Mouse (Mus musculus) erythroblast, embryonic 14.5 days (primary cell): ENCODE data around the gene Htr2a. TPM values are rescaled to one million over a fixed set of nuclear protein-coding genes. Genes with fewer than 3 reads are reported as not detected.

Experiments used
- H3K27me3 ChIP-seq: 2 replicates; pipeline ENCODE4 v1.6.1; 2012; ENCODE audit warnings: inconsistent platforms; ENCODE audit not compliant: control insufficient read depth
- H3K36me3 ChIP-seq: 2 replicates; pipeline ENCODE4 v1.6.1; 2012; ENCODE audit warnings: mild to moderate bottlenecking, inconsistent platforms; ENCODE audit not compliant: control insufficient read depth
- H3K4me1 ChIP-seq: 2 replicates; pipeline ENCODE4 v1.6.1; 2012; ENCODE audit warnings: inconsistent platforms; ENCODE audit not compliant: control insufficient read depth
- H3K4me3 ChIP-seq: replicated peaks from 2 replicates; pipeline ENCODE3; 2012; ENCODE audit warnings: moderate library complexity, mild to moderate bottlenecking, inconsistent platforms
- H3K9me3 ChIP-seq: 2 replicates; pipeline ENCODE4 v1.6.1; 2012; ENCODE audit warnings: low read length, inconsistent platforms, mixed read lengths; ENCODE audit not compliant: control insufficient read depth
- GATA1 ChIP-seq: IDR thresholded peaks from 2 replicates; pipeline ENCODE4 v1.6.1; 2012; ENCODE audit warnings: low read length, inconsistent platforms, mixed read lengths
- TAL1 ChIP-seq: IDR thresholded peaks from 3 replicates; pipeline ENCODE4 v1.6.1; 2012; ENCODE audit warnings: low read length, inconsistent platforms, mixed read lengths
- polyA plus RNA-seq: library from polyadenylated mRNA; stranded (reverse); fragments of >175 nt; gene quantifications from 2 replicates; pipeline ENCODE4 v1.2.3, GENCODE M21; 2012

Gene Htr2a
- polyA plus RNA-seq, 1 experiment = not detected

DNA sequence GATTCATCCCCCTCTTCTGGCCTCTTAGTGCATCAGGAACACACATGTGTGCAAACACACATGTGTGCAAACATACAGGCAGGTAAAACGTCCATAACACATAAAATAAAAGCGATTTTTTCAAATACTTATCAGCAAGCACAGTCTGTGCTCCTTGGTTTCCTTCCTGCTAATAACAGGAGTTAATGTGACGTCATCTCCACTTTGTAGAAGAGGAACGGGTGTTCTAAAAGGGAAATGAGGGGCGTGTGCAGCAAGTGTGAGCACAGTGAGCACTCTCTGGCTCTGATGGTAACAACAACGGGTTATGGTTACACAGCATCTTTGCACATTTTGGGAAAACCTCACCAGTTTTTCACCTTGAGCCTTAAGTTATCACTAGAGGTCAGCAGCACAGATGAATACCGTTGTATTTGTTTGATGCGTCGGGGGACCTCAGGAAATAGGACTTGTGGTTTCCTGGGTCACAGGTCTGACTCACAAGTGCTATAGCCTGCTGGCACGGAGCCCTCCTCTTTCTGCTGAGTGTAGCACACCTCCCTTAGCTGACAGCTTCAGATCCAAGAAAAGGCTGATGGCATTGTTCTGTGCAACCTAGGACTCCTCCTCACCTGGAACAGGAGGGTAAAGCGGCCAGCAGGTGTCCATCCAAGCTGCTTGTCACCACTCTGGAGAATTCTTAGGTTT, 5.6 kb downstream of the Htr2a start:
- no peaks in the 10 kb centered on the region for H3K9me3 ChIP-seq
- H3K4me3 ChIP-seq = no peak overlapping the region
- peaks cover 16% of the 10 kb centered on the region for H3K27me3 ChIP-seq
- no peak for TF ChIP-seq GATA1
- no peak for TF ChIP-seq TAL1
- peaks cover 19% of the 10 kb centered on the region for H3K4me1 ChIP-seq
- H3K36me3 ChIP-seq = no peaks in the 10 kb centered on the region

DNA sequence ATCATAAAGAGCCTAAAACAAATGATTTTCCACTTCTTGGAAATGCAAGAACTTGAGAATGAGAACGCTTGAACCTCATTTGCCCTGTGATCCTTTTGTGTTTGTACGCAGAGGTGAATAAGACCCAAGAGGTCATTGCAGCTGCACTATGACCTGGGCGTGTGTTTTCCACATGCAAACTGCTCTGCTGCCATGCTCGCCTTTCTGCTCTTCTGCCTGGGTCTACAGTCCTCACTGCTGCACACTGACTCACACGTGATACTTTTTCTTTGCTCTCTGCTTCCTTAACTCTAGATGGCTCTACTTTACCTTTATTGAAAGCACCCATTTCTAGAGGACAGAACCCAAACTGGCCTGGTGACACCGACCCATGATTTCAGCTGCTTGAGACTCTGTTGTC, 9.4 kb downstream of the Htr2a start:
- Histone ChIP-seq H3K4me1 (peaks cover 9% of the 10 kb centered on the region), H3K36me3 (no peaks in the 10 kb centered on the region), H3K4me3 (no peak overlapping the region), H3K9me3 (no peaks in the 10 kb centered on the region), H3K27me3 (no peaks in the 10 kb centered on the region)
- TF ChIP-seq TAL1 (no peak), GATA1 (no peak)

DNA sequence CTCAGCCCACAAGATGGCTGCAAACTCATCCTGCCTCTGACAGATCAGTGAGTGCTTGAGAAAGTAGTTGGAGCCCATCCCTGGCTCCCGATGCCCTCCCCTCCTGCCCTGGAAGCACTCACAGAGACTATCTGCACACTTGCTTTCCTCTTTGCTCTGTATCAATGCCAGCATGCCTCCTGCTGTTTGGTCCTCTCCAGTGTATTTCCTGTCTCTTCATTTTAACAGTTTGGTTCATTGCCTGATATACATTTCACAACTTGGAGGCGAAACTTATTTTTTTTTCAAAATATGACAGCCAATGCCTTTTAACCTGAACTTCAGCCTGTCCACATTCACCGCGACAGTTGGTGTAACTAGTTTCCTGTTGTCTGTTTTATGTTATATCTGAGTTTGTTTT, 11.0 kb downstream of the Htr2a start:
- H3K9me3 ChIP-seq = no peaks in the 10 kb centered on the region
- peaks cover under 1% of the 10 kb centered on the region for H3K4me1 ChIP-seq
- H3K4me3 ChIP-seq = no peak overlapping the region
- no peaks in the 10 kb centered on the region for H3K27me3 ChIP-seq
- TF ChIP-seq TAL1 (no peak), GATA1 (no peak)
- no peaks in the 10 kb centered on the region for H3K36me3 ChIP-seq

DNA sequence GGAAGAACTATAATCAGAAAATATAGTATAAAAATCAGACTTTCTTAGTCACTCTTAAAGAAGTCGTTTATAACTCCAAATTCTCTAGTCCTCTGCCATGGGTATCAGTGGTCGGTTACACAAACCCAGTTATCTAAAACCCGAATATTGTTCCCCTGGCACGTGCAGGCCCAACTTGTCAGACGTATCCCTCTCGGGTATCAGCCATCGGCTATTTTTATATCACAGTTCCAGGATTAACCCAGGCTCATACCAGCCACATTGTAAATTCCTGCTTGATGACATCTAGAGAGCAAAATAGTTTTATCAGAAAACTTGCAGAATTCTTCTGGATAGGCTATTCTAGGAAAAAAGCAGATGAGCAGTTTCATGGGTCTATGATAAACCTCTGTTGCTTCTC, 16.6 kb downstream of the Htr2a start:
- TF ChIP-seq GATA1 (no peak), TAL1 (no peak)
- no peaks in the 10 kb centered on the region for H3K9me3 ChIP-seq
- no peaks in the 10 kb centered on the region for H3K36me3 ChIP-seq
- H3K4me3 ChIP-seq = no peak overlapping the region
- peaks cover 31% of the 10 kb centered on the region for H3K4me1 ChIP-seq
- no peaks in the 10 kb centered on the region for H3K27me3 ChIP-seq

DNA sequence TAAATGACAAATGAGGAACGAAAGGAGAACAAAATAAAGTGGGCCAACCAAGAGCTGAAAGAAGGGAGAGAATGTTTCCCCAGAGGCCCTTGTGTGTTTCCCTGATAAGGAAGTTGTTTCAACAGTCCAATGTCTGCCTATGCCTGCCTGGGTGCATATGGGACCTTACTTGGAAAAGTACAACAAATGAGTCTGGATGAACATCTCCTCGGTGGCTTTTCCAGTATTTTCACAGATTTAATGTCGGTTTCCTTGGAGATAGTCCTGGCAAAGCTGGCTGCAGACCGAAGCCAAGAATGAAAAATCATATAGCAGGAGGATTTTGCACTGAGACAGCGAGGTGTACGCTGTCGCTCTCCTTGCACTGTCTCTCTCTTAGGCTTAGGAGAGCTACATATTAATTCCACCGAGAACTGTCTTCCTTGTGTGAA, 18.8 kb downstream of the Htr2a start:
- TF ChIP-seq GATA1 = no peak
- TF ChIP-seq TAL1 = no peak
- H3K4me1 ChIP-seq = peaks cover 31% of the 10 kb centered on the region
- no peak overlapping the region for H3K4me3 ChIP-seq
- no peaks in the 10 kb centered on the region for H3K27me3 ChIP-seq
- H3K36me3 ChIP-seq = no peaks in the 10 kb centered on the region
- no peaks in the 10 kb centered on the region for H3K9me3 ChIP-seq

DNA sequence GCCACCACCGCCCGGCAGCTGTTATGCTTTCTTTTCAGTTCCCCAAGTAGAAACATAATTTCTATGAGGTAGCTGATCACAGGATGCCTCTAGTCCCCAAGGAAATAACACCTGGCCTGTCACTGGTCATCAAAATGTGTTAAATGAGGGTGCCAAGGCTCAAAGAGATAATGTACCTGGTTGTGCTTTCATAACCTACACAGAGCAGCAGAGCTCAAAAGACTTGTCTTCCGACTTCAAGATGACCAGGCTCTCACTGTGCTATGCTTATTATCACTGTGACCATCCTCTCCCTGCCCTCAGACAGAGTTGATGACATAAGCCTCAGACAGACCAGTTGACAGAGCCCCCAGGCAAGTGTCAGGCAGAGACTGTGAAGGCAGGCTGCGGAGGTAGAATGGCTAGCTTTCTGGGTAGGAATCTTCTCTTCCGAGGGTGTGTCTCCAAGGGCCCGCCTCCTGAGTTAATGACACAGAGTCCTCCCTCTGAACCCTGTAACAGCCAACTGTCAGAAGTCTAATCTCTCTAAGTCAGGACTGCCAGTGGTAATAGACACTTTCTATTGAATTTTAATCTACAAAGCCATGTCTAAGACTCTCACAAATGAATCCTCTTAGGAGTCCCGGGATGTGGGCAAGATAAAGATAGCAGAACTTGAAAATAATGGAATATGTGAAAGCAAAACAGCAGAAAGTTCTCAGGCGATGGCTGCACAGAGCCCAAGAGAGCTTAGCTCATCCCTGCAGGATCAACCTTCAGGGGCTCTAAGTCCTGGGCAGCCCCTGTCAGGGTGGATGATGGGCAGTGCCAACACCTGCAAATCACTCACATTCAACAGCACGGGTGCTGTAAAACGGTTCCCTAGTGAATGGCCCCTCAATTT, 31.7 kb downstream of the Htr2a start:
- Histone ChIP-seq H3K4me3 (peak overlapping the region; percentile 53), H3K27me3 (no peaks in the 10 kb centered on the region), H3K4me1 (peaks cover 47% of the 10 kb centered on the region), H3K9me3 (no peaks in the 10 kb centered on the region), H3K36me3 (no peaks in the 10 kb centered on the region)
- TF ChIP-seq GATA1 (no peak), TAL1 (peak; percentile 40; the same call in 1 of the 3 replicates)

DNA sequence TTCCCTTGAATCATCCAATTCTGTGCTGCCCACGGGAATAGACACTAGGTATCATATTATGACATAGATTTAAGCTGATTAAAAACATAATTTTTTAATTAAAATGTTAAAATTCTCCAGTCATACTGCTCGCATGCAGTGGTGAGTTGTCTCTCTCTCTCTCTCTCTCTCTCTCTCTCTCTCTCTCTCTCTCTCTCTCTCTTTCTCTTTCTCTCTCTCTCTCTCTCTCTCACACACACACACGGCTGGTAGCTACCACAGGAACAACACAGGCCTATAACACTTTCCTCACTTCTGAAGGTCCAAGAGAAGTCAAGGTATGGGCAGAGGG, 32.3 kb downstream of the Htr2a start:
- peak overlapping the region; percentile 53 for H3K4me3 ChIP-seq
- no peaks in the 10 kb centered on the region for H3K27me3 ChIP-seq
- H3K9me3 ChIP-seq = no peaks in the 10 kb centered on the region
- H3K36me3 ChIP-seq = no peaks in the 10 kb centered on the region
- TF ChIP-seq GATA1 = no peak
- TF ChIP-seq TAL1 = no peak
- peaks cover 47% of the 10 kb centered on the region for H3K4me1 ChIP-seq

DNA sequence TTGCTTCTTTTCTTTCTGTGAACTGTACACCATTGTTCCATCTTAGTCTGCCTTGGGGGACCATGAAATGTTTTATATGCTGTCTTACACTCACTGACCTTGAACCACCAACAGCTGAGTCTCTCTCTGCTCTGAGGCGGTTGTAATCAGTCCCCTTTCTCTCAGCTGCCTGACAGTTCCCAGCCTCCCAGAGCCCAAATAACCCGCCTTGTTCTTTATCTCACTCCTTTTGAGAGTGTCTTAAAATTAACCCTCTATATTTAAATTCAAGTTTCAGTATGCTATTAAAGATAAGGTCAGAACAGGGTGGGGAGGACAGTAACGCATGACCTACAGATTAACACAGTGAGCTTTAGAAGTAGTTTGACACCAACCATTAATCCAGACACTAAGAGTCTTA, 32.9 kb downstream of the Htr2a start:
- H3K4me3 ChIP-seq = peak overlapping the region; percentile 24
- H3K27me3 ChIP-seq = no peaks in the 10 kb centered on the region
- no peaks in the 10 kb centered on the region for H3K9me3 ChIP-seq
- H3K4me1 ChIP-seq = peaks cover 47% of the 10 kb centered on the region
- no peaks in the 10 kb centered on the region for H3K36me3 ChIP-seq
- no peak for TF ChIP-seq TAL1
- TF ChIP-seq GATA1 = no peak

DNA sequence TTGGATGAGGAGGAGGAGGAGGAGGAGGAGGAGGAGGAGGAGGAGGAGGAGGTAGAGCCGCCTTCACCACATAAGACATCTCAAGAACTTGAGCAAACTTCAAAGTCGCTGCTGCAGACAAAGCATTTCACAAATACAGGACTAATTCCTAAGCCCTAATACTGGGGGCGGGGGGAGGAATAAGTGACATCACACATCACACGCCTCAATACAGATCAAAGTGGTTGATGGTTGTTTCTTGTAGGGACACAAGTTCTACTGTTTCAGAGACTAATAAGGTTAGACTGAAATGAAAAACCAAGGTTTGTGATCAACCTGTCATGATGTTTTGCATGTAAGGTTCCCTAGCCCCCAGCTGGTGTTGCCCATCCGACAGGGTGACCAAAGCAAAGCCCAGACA, 39.2 kb downstream of the Htr2a start:
- H3K36me3 ChIP-seq = no peaks in the 10 kb centered on the region
- H3K4me3 ChIP-seq = no peak overlapping the region
- peaks cover 5% of the 10 kb centered on the region for H3K4me1 ChIP-seq
- no peaks in the 10 kb centered on the region for H3K9me3 ChIP-seq
- TF ChIP-seq GATA1 (no peak), TAL1 (no peak)
- H3K27me3 ChIP-seq = no peaks in the 10 kb centered on the region
